Mouse (Mus musculus) macrophage (primary cell): ENCODE measurements around the gene H1fnt. TPM values are rescaled to one million over a fixed set of nuclear protein-coding genes. Genes with fewer than 3 reads are reported as not detected.

ENCODE experiments used
- H3K27ac ChIP-seq: fragments of 350-480 bp; formaldehyde crosslinking; 2 replicates; pipeline ENCODE4 v1.9.0; 2021
- H3K36me3 ChIP-seq: fragments of 350-480 bp; formaldehyde crosslinking; 2 replicates; pipeline ENCODE4 v1.9.0; 2021; ENCODE audit errors: inconsistent target
- H3K4me3 ChIP-seq: fragments of 350-480 bp; formaldehyde crosslinking; 2 replicates; pipeline ENCODE4 v1.9.0; 2021; ENCODE audit errors: inconsistent target
- H3K79me2 ChIP-seq: fragments of 350-480 bp; formaldehyde crosslinking; 2 replicates; pipeline ENCODE4 v1.9.0; 2021; ENCODE audit errors: inconsistent target
- WGBS: methylation state at CpG from one replicate; pipeline ENCODE4 v1.1.7; 2026; ENCODE audit warnings: inconsistent platforms; ENCODE audit not compliant: missing documents; 5-methylcytosine and 5-hydroxymethylcytosine counted together
- polyA plus RNA-seq: library from polyadenylated mRNA; stranded (reverse); fragments of 250-400 nt; gene quantifications from 3 replicates; pipeline ENCODE4 v1.2.4, GENCODE M21; 2018; ENCODE audit warnings: inconsistent platforms

The H1fnt gene
- polyA plus RNA-seq, 1 experiment from 2014 or later = not detected

- WGBS = 81% methylated on average over 7 of the region's 7 CpGs
- no peak overlapping the region for H3K4me3 ChIP-seq
- H3K79me2 ChIP-seq = no peaks in the 10 kb centered on the region
- no peak overlapping the region for H3K27ac ChIP-seq
- H3K36me3 ChIP-seq = no peaks in the 10 kb centered on the region
Observed at GRCm38 (mm10) chr15:98209676-98210075, 47.4 kb downstream of the H1fnt start.

Other genes with a start within 250 kb of the H1fnt start
- 4.4 to 6.7 TPM (median 5.4 TPM) in 3 replicates for gene Pfkm, start 164.7 kb downstream of the H1fnt start, polyA plus RNA-seq
- gene Senp1, start 163.5 kb downstream of the H1fnt start, polyA plus RNA-seq = 11.1 to 14.4 TPM (median 13.4 TPM) in 3 replicates
- 26.1 to 34.8 TPM (median 30.3 TPM) in 3 replicates for gene Asb8, start 91.7 kb downstream of the H1fnt start, polyA plus RNA-seq
- gene Ccdc184, start 90.1 kb downstream of the H1fnt start, polyA plus RNA-seq = not detected in 3 replicates
- gene Olfr288, start 61.8 kb downstream of the H1fnt start, polyA plus RNA-seq = not detected in 3 replicates
- not detected in 3 replicates for gene Gm44579, start 36.3 kb downstream of the H1fnt start, polyA plus RNA-seq
- gene Olfr287, start 36.2 kb downstream of the H1fnt start, polyA plus RNA-seq = not detected in 3 replicates
- not detected in 3 replicates for gene Olfr286, start 22.8 kb downstream of the H1fnt start, polyA plus RNA-seq
- not detected in 3 replicates for gene Zfp641, start 38.9 kb upstream of the H1fnt start, polyA plus RNA-seq
- not detected in 3 replicates for gene Olfr285, start 60.1 kb upstream of the H1fnt start, polyA plus RNA-seq
- gene Olfr284, start 83.7 kb upstream of the H1fnt start, polyA plus RNA-seq = not detected in 3 replicates
- gene Olfr283, start 123.7 kb upstream of the H1fnt start, polyA plus RNA-seq = not detected in 3 replicates
- gene Olfr282, start 173.9 kb upstream of the H1fnt start, polyA plus RNA-seq = not detected in 3 replicates
- not detected in 3 replicates for gene Olfr281, start 195.3 kb upstream of the H1fnt start, polyA plus RNA-seq
- gene OR5BS1P, start 212.6 kb upstream of the H1fnt start, polyA plus RNA-seq = not detected in 3 replicates
- gene Lalba, start 225.4 kb upstream of the H1fnt start, polyA plus RNA-seq = not detected in 3 replicates
- not detected in 3 replicates for gene Olfr279, start 235.1 kb upstream of the H1fnt start, polyA plus RNA-seq